ENCODE assay signal across 8 mouse cellular contexts in the genomic region with DNA sequence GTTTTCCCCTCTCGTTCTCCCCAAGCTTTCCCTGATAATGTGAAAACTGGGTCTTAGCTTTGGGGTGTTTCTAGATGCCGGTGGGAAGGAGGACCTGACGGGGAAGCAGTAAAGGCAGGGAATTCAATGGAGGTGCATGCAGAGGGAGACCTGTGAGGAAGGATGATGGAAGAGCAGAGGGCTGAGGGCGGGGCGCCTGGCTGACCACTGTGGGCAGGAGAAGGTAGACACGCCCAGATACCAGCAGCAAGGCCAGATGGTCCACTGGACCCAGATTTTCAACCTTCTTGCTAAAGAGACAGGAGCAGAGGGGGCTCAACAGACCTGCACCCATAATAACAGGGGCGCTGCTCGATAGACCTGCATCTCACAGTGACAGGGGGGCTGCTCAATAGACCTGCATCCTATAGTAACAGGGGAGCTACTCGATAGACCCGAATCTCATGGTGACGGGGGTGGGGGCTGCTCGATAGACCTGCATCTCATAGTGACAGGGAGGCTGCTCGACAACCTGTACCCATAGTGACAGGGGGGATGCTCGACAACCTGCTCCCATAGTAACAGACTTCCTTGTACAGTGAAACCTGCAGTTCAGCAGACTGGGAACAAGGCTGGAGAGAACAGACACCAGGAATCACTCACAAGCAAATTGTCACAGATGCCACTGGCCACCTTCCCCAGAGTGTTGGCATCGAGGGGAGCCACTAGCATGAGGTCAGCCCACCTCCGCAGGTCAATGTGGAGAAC. TPM values are rescaled to one million over a fixed set of nuclear protein-coding genes. Genes with fewer than 3 reads are reported as not detected.
DNase-seq lines count a peak whose midpoint lies in the region; ATAC-seq and TF ChIP-seq lines count a peak whose summit lies in the region.

No protein-coding gene starts in this region.

- TF ChIP-seq EP300 in heart, adult 2 months (IDR thresholded peaks at IDR 0.05; ENCODE audit: insufficient read depth, low read depth, low read length), result no peak

- no peaks in the 10 kb centered on the region for H3K27me3 ChIP-seq in heart, adult 2 months (ENCODE audit: control insufficient read depth, insufficient read depth, low read length)
- 0 out of 2 replicates have a peak, but pooled peaks cover 3% of the 10 kb centered on the region for H3K27me3 ChIP-seq in lung, embryonic 15.5 days
- H3K27me3 ChIP-seq in embryonic facial prominence, embryonic 15.5 days, result no peaks in the 10 kb centered on the region
- no peaks in the 10 kb centered on the region for H3K27me3 ChIP-seq in liver, embryonic 13.5 days

- 82% methylated on average over 16 of the region's 16 CpGs for WGBS in heart, adult 2 months
- 74% methylated on average over 16 of the region's 16 CpGs for WGBS in lung, embryonic 15.5 days
- 84% methylated on average over 16 of the region's 16 CpGs for WGBS in embryonic facial prominence, embryonic 15.5 days
- 70% methylated on average over 16 of the region's 16 CpGs for WGBS in liver, embryonic 13.5 days (ENCODE audit: insufficient replicate concordance)

- intact Hi-C loops in heart, adult 2 months (cut with DNase I), result no loop called here

- H3K27ac ChIP-seq in heart, adult 2 months, result peak overlapping the region; percentile 92
- peak overlapping the region; percentile 96 for H3K27ac ChIP-seq in lung, embryonic 15.5 days
- peak overlapping the region; percentile 88 for H3K27ac ChIP-seq in embryonic facial prominence, embryonic 15.5 days (replicated peaks)
- peak overlapping the region; percentile 72 for H3K27ac ChIP-seq in liver, embryonic 13.5 days

- TF ChIP-seq POLR2A in heart, adult 2 months (IDR thresholded peaks at IDR 0.05; ENCODE audit: insufficient read depth, low read depth, low read length), result no peak

- H3K79me2 ChIP-seq in heart, adult 2 months (replicated peaks; ENCODE audit: control insufficient read depth, insufficient read depth, low read length), result no peaks in the 10 kb centered on the region

- H3K9ac ChIP-seq in heart, adult 2 months (ENCODE audit: low read depth, low read length), result peak overlapping the region; percentile 14; the same call in 1 of the 2 replicates
- no peak overlapping the region for H3K9ac ChIP-seq in lung, embryonic 15.5 days
- no peak overlapping the region for H3K9ac ChIP-seq in embryonic facial prominence, embryonic 15.5 days
- H3K9ac ChIP-seq in liver, embryonic 13.5 days, result no peak overlapping the region

- H3K36me3 ChIP-seq in heart, adult 2 months (ENCODE audit: control insufficient read depth, insufficient read depth, low read length), result no peaks in the 10 kb centered on the region
- no peaks in the 10 kb centered on the region for H3K36me3 ChIP-seq in lung, embryonic 15.5 days
- no peaks in the 10 kb centered on the region; the same call in 1 of the 2 replicates for H3K36me3 ChIP-seq in embryonic facial prominence, embryonic 15.5 days
- H3K36me3 ChIP-seq in liver, embryonic 13.5 days, result no peaks in the 10 kb centered on the region

- no peak for ATAC-seq in lung, embryonic 15.5 days (ENCODE audit: borderline replicate concordance, extremely low read depth, low FRiP score, low TSS enrichment)
- ATAC-seq in embryonic facial prominence, embryonic 15.5 days (ENCODE audit: insufficient number of reproducible peaks, low FRiP score, low TSS enrichment, low read depth), result no peak
- ATAC-seq in liver, embryonic 13.5 days (ENCODE audit: low read depth), result no peak

- H3K9me3 ChIP-seq in lung, embryonic 15.5 days, result no peaks in the 10 kb centered on the region
- no peaks in the 10 kb centered on the region for H3K9me3 ChIP-seq in embryonic facial prominence, embryonic 15.5 days (replicated peaks)
- H3K9me3 ChIP-seq in liver, embryonic 13.5 days (replicated peaks), result no peaks in the 10 kb centered on the region

- no peak overlapping the region for H3K4me3 ChIP-seq in heart, adult 2 months
- H3K4me3 ChIP-seq in lung, embryonic 15.5 days, result no peak overlapping the region
- H3K4me3 ChIP-seq in embryonic facial prominence, embryonic 15.5 days (replicated peaks), result no peak overlapping the region
- H3K4me3 ChIP-seq in liver, embryonic 13.5 days (replicated peaks), result no peak overlapping the region

- TF ChIP-seq CTCF in heart, adult 2 months (IDR thresholded peaks at IDR 0.05), result no peak

- H3K4me2 ChIP-seq in lung, embryonic 15.5 days, result peak overlapping the region; percentile 45
- H3K4me2 ChIP-seq in embryonic facial prominence, embryonic 15.5 days (replicated peaks), result 0 out of 2 replicates have a peak overlapping the region, but pooled peaks have one; percentile 19
- H3K4me2 ChIP-seq in liver, embryonic 13.5 days, result no peak overlapping the region

- H3K4me1 ChIP-seq in heart, adult 2 months (ENCODE audit: control insufficient read depth, insufficient read depth, low read length), result peaks cover 14% of the 10 kb centered on the region
- peaks cover 37% of the 10 kb centered on the region for H3K4me1 ChIP-seq in lung, embryonic 15.5 days
- peaks cover 22% of the 10 kb centered on the region for H3K4me1 ChIP-seq in embryonic facial prominence, embryonic 15.5 days
- H3K4me1 ChIP-seq in liver, embryonic 13.5 days (replicated peaks), result peaks cover 28% of the 10 kb centered on the region

- no peak for DNase-seq in heart, adult 2 months
- no peak for DNase-seq in heart, adult 8-10 months (ENCODE audit: low spot score)
- DNase-seq in lung, postnatal 14 days, result no peak
- DNase-seq in liver, embryonic 13.5 days, result no peak
- DNase-seq in adrenal gland, adult 18-20 months (ENCODE audit: low spot score in 2 of 2), result no peak
- DNase-seq in ovary, postnatal 14 days (ENCODE audit: low spot score), result no peak

RNA-seq across cellular contexts. Expression of gene Ppcdc, which starts 20.2 kb away (rescaled TPM):
- total RNA-seq in heart, adult 2 months (2021), result 1 to 10 TPM; 7.3 to 7.6 TPM
- polyA plus RNA-seq in heart, adult 2 months (2012; rRNA removed), result 16.9 and 22.9 TPM in 2 replicates
- 10 to 100 TPM in 2 of 4 experiments, 1 to 10 TPM in 2; 7.0 to 18.5 (median 9.7) TPM for total RNA-seq in heart, adult 8-10 months (2022)
- polyA plus RNA-seq in lung, embryonic 15.5 days (2015; fragmentation: Nextera tagmentation; extraction: Ambion mirVana), result 24.9 and 27.5 TPM in 2 replicates
- 26.1 and 28.1 TPM in 2 replicates for polyA plus RNA-seq in embryonic facial prominence, embryonic 15.5 days (2015; fragmentation: Nextera tagmentation; extraction: Ambion mirVana)
- 10.4 and 11.3 TPM in 2 replicates for polyA plus RNA-seq in liver, embryonic 13.5 days (2015; fragmentation: Nextera tagmentation; extraction: Ambion mirVana)
- 10 to 100 TPM; 15.0 to 18.0 TPM for total RNA-seq in adrenal gland, adult 18-20 months (2021)

RNA-seq across cellular contexts. Expression of gene Scamp5, which starts 48.2 kb away (rescaled TPM):
- 1 to 10 TPM; 3.9 to 4.9 TPM for total RNA-seq in heart, adult 2 months (2021)
- polyA plus RNA-seq in heart, adult 2 months (2012; rRNA removed), result 15.9 and 21.4 TPM in 2 replicates
- total RNA-seq in heart, adult 8-10 months (2022), result 1 to 10 TPM; 4.1 to 7.3 (median 6.5) TPM
- 6.3 and 6.9 TPM in 2 replicates for polyA plus RNA-seq in lung, embryonic 15.5 days (2015; fragmentation: Nextera tagmentation; extraction: Ambion mirVana)
- 16.3 and 16.5 TPM in 2 replicates for polyA plus RNA-seq in embryonic facial prominence, embryonic 15.5 days (2015; fragmentation: Nextera tagmentation; extraction: Ambion mirVana)
- polyA plus RNA-seq in liver, embryonic 13.5 days (2015; fragmentation: Nextera tagmentation; extraction: Ambion mirVana), result 7.2 and 8.2 TPM in 2 replicates
- total RNA-seq in adrenal gland, adult 18-20 months (2021), result 10 to 100 TPM in 1 of 2 experiments, 1 to 10 TPM in 1; 7.5 to 13.7 TPM
